Mouse (Mus musculus) gastrocnemius, adult 2 months (tissue): ENCODE results near the gene Kcnk1. TPM values are rescaled to one million over a fixed set of nuclear protein-coding genes. Genes with fewer than 3 reads are reported as not detected.

ENCODE experiments used
- DNase-seq: peaks from one replicate; pipeline ENCODE4 v3.0.0; 2022
- H3K27ac ChIP-seq: fragments of 200-600 bp; 2 replicates; pipeline ENCODE4 v1.8.1; 2022; ENCODE audit warnings: mild to moderate bottlenecking
- H3K4me3 ChIP-seq: fragments of 200-600 bp; 2 replicates; pipeline ENCODE4 v1.8.1; 2022; ENCODE audit warnings: mild to moderate bottlenecking, moderate library complexity
- CTCF ChIP-seq: fragments of 200-600 bp; IDR thresholded peaks from 2 replicates; pipeline ENCODE4 v1.8.1; 2022; ENCODE audit warnings: antibody characterized with exemption, mild to moderate bottlenecking, moderate library complexity
- intact Hi-C: fragments of 180-260 bp; cut with DNase I; formaldehyde crosslinking; loops from one replicate; pipeline ENCODE4 v1.15.1; 2025
- total RNA-seq, 2 experiments: library from RNA; stranded (reverse); gene quantifications; 2 replicates each; pipeline ENCODE4 v1.2.3; 2021

The Kcnk1 gene
- total RNA-seq, 2 experiments from 2014 or later: 0.17 to 0.84 TPM

DNA sequence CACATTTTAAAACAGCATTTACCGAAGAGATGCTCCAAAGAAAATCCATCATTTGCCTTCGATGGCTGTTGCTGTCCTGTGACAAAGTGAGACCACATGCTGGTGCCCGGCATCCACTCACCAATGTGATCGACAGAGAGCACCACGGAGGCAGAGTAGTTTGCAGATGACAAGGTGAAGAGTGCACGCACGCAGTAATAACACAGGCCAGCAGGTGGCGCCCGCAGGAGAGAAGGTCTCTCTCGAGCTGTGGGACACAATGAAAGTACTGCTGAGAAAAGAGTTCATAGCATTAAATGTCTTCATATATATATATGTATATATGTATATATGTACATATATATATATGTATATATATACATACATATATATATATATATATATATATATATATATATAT, 80.4 kb downstream of the Kcnk1 start:
- DNase-seq: peak; percentile 73
- intact Hi-C loops: no loop called here
- Histone ChIP-seq H3K27ac (no peak overlapping the region), H3K4me3 (no peak overlapping the region)
- TF ChIP-seq CTCF: peak; percentile 83

Other genes starting within 250 kb of the Kcnk1 start
- under 1 TPM; 0.20 to 0.39 TPM for gene Pcnx2, start 96.9 kb upstream of the Kcnk1 start, total RNA-seq
- under 1 TPM in 1 of 2 experiments, not detected in 1; 0.05 TPM for gene Map3k21, start 84.7 kb upstream of the Kcnk1 start, total RNA-seq